Mouse (Mus musculus) heart, postnatal 0 days (tissue): ENCODE results near the gene Gm45711.
"Not testable (repeated sequence)": the region's sequence is repeated elsewhere in the genome, so short reads cannot be mapped to it uniquely, and the experiment has no call there.

Experiments used
- CTCF ChIP-seq: IDR thresholded peaks from 2 replicates; pipeline ENCODE4 v1.5.1; 2016; ENCODE audit warnings: antibody characterized with exemption, control low read depth, low read depth
- EP300 ChIP-seq: IDR thresholded peaks from 2 replicates; pipeline ENCODE4 v1.6.1; 2016; ENCODE audit warnings: antibody characterized with exemption, low read depth

- not testable (repeated sequence) for TF ChIP-seq EP300, CTCF
Observed at GRCm38 (mm10) chr8:104312023-104312422, 2.1 kb upstream of the Gm45711 start.
